Mouse (Mus musculus) megakaryocyte, embryonic 14.5 days (primary cell): ENCODE measurements at regions not wholly inside any gene's neighbourhood (a gene's known extent, or its start where the extent isn't known, plus 50 kb on each side); places are given as distances from the start of the nearest gene placed in this dataset.

ENCODE experiments used
- FLI1 ChIP-seq: IDR thresholded peaks from 2 replicates; pipeline ENCODE4 v1.6.1; 2012; ENCODE audit warnings: low read length, inconsistent platforms, mixed read lengths
- GATA1 ChIP-seq: IDR thresholded peaks from 3 replicates; pipeline ENCODE4 v1.6.1; 2012; ENCODE audit warnings: mixed read lengths, low read length, inconsistent platforms, borderline replicate concordance

DNA sequence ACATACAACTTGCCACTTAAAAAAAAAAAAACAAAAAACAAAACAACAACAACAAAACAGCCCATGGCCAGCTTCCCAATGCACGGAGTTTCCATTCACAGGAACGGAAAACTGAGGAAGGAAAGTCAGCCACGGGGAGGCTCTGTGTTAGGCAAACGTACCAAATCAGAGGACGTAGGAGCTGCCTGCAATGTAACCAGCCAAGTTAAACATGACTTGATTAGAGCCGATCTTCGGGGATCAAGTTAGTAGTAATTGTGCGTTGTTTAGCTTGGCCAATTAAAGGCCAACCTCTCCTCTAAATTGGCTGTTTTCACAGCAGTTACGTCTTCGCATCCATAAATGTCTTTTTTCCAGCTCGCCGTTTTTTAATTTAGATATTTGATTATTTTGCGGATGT lies 190.7 kb downstream of the Cd83 start:
- TF ChIP-seq GATA1 (no peak), FLI1 (no peak)
